Mouse (Mus musculus): ENCODE results near the gene Mamld1. TPM values are rescaled to one million over a fixed set of nuclear protein-coding genes. Genes with fewer than 3 reads are reported as not detected.

The Mamld1 gene
- polyA plus RNA-seq, 1 experiment from 2014 or later = 1.4 TPM

- no peaks in the 10 kb centered on the region for H3K27me3 ChIP-seq
- H3K9me3 ChIP-seq = no peaks in the 10 kb centered on the region
- no peak overlapping the region for H3K4me2 ChIP-seq
- H3K4me1 ChIP-seq = no peaks in the 10 kb centered on the region
- H3K27ac ChIP-seq = no peak overlapping the region
- WGBS = 74% methylated on average over 4 of the region's 4 CpGs
- no peak overlapping the region for H3K9ac ChIP-seq
- H3K4me3 ChIP-seq = no peak overlapping the region
- ATAC-seq (ENCODE audit: insufficient number of reproducible peaks, low FRiP score, low TSS enrichment, low read depth) = no peak
- no peaks in the 10 kb centered on the region for H3K36me3 ChIP-seq
Observed at GRCm38 (mm10) chrX:71085092-71085807, 35.2 kb downstream of the Mamld1 start.

- 60% methylated on average over 4 of the region's 4 CpGs for WGBS
- ATAC-seq (ENCODE audit: insufficient number of reproducible peaks, low FRiP score, low TSS enrichment, low read depth) = no peak
- Histone ChIP-seq H3K27ac (no peak overlapping the region), H3K27me3 (no peaks in the 10 kb centered on the region), H3K4me1 (no peaks in the 10 kb centered on the region), H3K9ac (no peak overlapping the region), H3K36me3 (no peaks in the 10 kb centered on the region), H3K4me3 (no peak overlapping the region), H3K9me3 (no peaks in the 10 kb centered on the region), H3K4me2 (no peak overlapping the region)
Observed at GRCm38 (mm10) chrX:71087370-71088079, 37.5 kb downstream of the Mamld1 start.

GRCm38 (mm10) chrX:71088080-71088414 is 38.0 kb downstream of the Mamld1 start:
- Histone ChIP-seq H3K9ac (no peak overlapping the region), H3K27me3 (no peaks in the 10 kb centered on the region)
- WGBS = 55% methylated on average over 3 of the region's 3 CpGs

GRCm38 (mm10) chrX:71105820-71106219 is 55.8 kb downstream of the Mamld1 start:
- no peak overlapping the region for H3K9ac ChIP-seq
- H3K36me3 ChIP-seq = no peaks in the 10 kb centered on the region
- no peak for ATAC-seq (ENCODE audit: insufficient number of reproducible peaks, low FRiP score, low TSS enrichment, low read depth)
- no peak overlapping the region for H3K4me3 ChIP-seq
- no peaks in the 10 kb centered on the region; the same call in 1 of the 2 replicates for H3K27me3 ChIP-seq
- H3K4me2 ChIP-seq = no peak overlapping the region
- no peaks in the 10 kb centered on the region for H3K4me1 ChIP-seq
- no peaks in the 10 kb centered on the region for H3K9me3 ChIP-seq
- no peak overlapping the region for H3K27ac ChIP-seq

More at GRCm38 (mm10) chrX:71088080-71088414, 38.0 kb downstream of the Mamld1 start:
- no peaks in the 10 kb centered on the region for H3K4me1 ChIP-seq
- no peak for ATAC-seq (ENCODE audit: insufficient number of reproducible peaks, low FRiP score, low TSS enrichment, low read depth)
- no peaks in the 10 kb centered on the region for H3K36me3 ChIP-seq
- no peak overlapping the region for H3K4me3 ChIP-seq
- H3K27ac ChIP-seq = no peak overlapping the region
- H3K4me2 ChIP-seq = no peak overlapping the region
- no peaks in the 10 kb centered on the region for H3K9me3 ChIP-seq

- ATAC-seq (ENCODE audit: insufficient number of reproducible peaks, low FRiP score, low TSS enrichment, low read depth) = no peak
- no peak overlapping the region for H3K9ac ChIP-seq
- H3K27ac ChIP-seq = no peak overlapping the region
- no peak overlapping the region for H3K4me3 ChIP-seq
- WGBS = 55% methylated on average over 4 of the region's 4 CpGs
- no peak overlapping the region for H3K4me2 ChIP-seq
- H3K4me1 ChIP-seq = no peaks in the 10 kb centered on the region
- H3K27me3 ChIP-seq = peaks cover 3% of the 10 kb centered on the region; the same call in 1 of the 2 replicates
- H3K36me3 ChIP-seq = no peaks in the 10 kb centered on the region
- no peaks in the 10 kb centered on the region for H3K9me3 ChIP-seq
Observed at GRCm38 (mm10) chrX:71106392-71106791, 56.3 kb downstream of the Mamld1 start.

GRCm38 (mm10) chrX:71108056-71108735 is 58.1 kb downstream of the Mamld1 start:
- Histone ChIP-seq H3K4me2 (no peak overlapping the region), H3K9ac (no peak overlapping the region), H3K4me1 (no peaks in the 10 kb centered on the region), H3K9me3 (no peaks in the 10 kb centered on the region), H3K36me3 (no peaks in the 10 kb centered on the region), H3K27me3 (peaks cover 3% of the 10 kb centered on the region; the same call in 1 of the 2 replicates), H3K4me3 (no peak overlapping the region), H3K27ac (no peak overlapping the region)
- 80% methylated on average over 4 of the region's 4 CpGs for WGBS
- ATAC-seq (ENCODE audit: insufficient number of reproducible peaks, low FRiP score, low TSS enrichment, low read depth) = no peak

GRCm38 (mm10) chrX:71110333-71110732 is 60.3 kb downstream of the Mamld1 start:
- no peak overlapping the region for H3K4me3 ChIP-seq
- H3K27me3 ChIP-seq = peaks cover 3% of the 10 kb centered on the region; the same call in 1 of the 2 replicates
- no peaks in the 10 kb centered on the region for H3K9me3 ChIP-seq
- no peaks in the 10 kb centered on the region for H3K4me1 ChIP-seq
- H3K9ac ChIP-seq = no peak overlapping the region
- ATAC-seq (ENCODE audit: insufficient number of reproducible peaks, low FRiP score, low TSS enrichment, low read depth) = no peak
- no peaks in the 10 kb centered on the region for H3K36me3 ChIP-seq
- 31% methylated on average over 2 of the region's 2 CpGs for whole genome bisulfite sequencing
- H3K4me2 ChIP-seq = no peak overlapping the region
- H3K27ac ChIP-seq = no peak overlapping the region

- no peaks in the 10 kb centered on the region for H3K36me3 ChIP-seq
- ATAC-seq (ENCODE audit: insufficient number of reproducible peaks, low FRiP score, low TSS enrichment, low read depth) = no peak
- no peaks in the 10 kb centered on the region; the same call in 1 of the 2 replicates for H3K27me3 ChIP-seq
- WGBS = 67% methylated on average over 4 of the region's 4 CpGs
- H3K27ac ChIP-seq = no peak overlapping the region
- no peak overlapping the region for H3K4me3 ChIP-seq
- no peak overlapping the region for H3K9ac ChIP-seq
- no peaks in the 10 kb centered on the region for H3K4me1 ChIP-seq
- H3K4me2 ChIP-seq = no peak overlapping the region
- H3K9me3 ChIP-seq = no peaks in the 10 kb centered on the region
Observed at GRCm38 (mm10) chrX:71122359-71123293, 72.6 kb downstream of the Mamld1 start.

GRCm38 (mm10) chrX:71125013-71125412 is 75.0 kb downstream of the Mamld1 start:
- no peaks in the 10 kb centered on the region for H3K4me1 ChIP-seq
- H3K9me3 ChIP-seq = no peaks in the 10 kb centered on the region
- H3K9ac ChIP-seq = no peak overlapping the region
- H3K4me2 ChIP-seq = no peak overlapping the region
- WGBS = 75% methylated on average over 7 of the region's 7 CpGs
- H3K36me3 ChIP-seq = no peaks in the 10 kb centered on the region
- no peaks in the 10 kb centered on the region; the same call in 1 of the 2 replicates for H3K27me3 ChIP-seq
- H3K4me3 ChIP-seq = no peak overlapping the region
- no peak for ATAC-seq (ENCODE audit: insufficient number of reproducible peaks, low FRiP score, low TSS enrichment, low read depth)
- H3K27ac ChIP-seq = no peak overlapping the region

- no peaks in the 10 kb centered on the region for H3K4me1 ChIP-seq
- no peak overlapping the region for H3K4me3 ChIP-seq
- H3K9me3 ChIP-seq = no peaks in the 10 kb centered on the region
- no peak for ATAC-seq (ENCODE audit: insufficient number of reproducible peaks, low FRiP score, low TSS enrichment, low read depth)
- H3K27me3 ChIP-seq = no peaks in the 10 kb centered on the region
- H3K27ac ChIP-seq = no peak overlapping the region
- H3K36me3 ChIP-seq = no peaks in the 10 kb centered on the region
- no peak overlapping the region for H3K4me2 ChIP-seq
- no peak overlapping the region for H3K9ac ChIP-seq
Observed at GRCm38 (mm10) chrX:71131464-71131863, 81.4 kb downstream of the Mamld1 start.

- H3K9ac ChIP-seq = no peak overlapping the region
- no peaks in the 10 kb centered on the region for H3K36me3 ChIP-seq
- WGBS = 74% methylated on average over 2 of the region's 2 CpGs
- H3K27ac ChIP-seq = no peak overlapping the region
- H3K4me3 ChIP-seq = no peak overlapping the region
- H3K27me3 ChIP-seq = no peaks in the 10 kb centered on the region
- ATAC-seq (ENCODE audit: insufficient number of reproducible peaks, low FRiP score, low TSS enrichment, low read depth) = no peak
- H3K4me1 ChIP-seq = no peaks in the 10 kb centered on the region
- no peaks in the 10 kb centered on the region for H3K9me3 ChIP-seq
- H3K4me2 ChIP-seq = no peak overlapping the region
Observed at GRCm38 (mm10) chrX:71141390-71141789, 91.3 kb downstream of the Mamld1 start.

Data from limb, embryonic 15.5 days (tissue).